Mouse (Mus musculus) midbrain, embryonic 14.5 days (tissue): Measurements from ENCODE around the gene Dnajc5g. TPM values are rescaled to one million over a fixed set of nuclear protein-coding genes. Genes with fewer than 3 reads are reported as not detected.

Source experiments
- ATAC-seq: fragments of 200-750 bp; cut with Nextera tagmentation; 2 replicates; pipeline ENCODE4 v1.8.0; 2017; ENCODE audit warnings: moderate number of reproducible peaks, moderate library complexity; ENCODE audit not compliant: low FRiP score, low TSS enrichment
- DNase-seq: peaks from one replicate; pipeline ENCODE4 v3.0.0-alpha.2; 2015
- H3K27ac ChIP-seq: fragments of 300-500 bp; sonication (generic); replicated peaks from 2 replicates; pipeline ENCODE4 v1.5.1; 2014; ENCODE audit warnings: mild to moderate bottlenecking, low read depth, low read length, moderate library complexity
- H3K27me3 ChIP-seq: fragments of 300-500 bp; sonication (generic); 2 replicates; pipeline ENCODE4 v1.6.1; 2014; ENCODE audit warnings: low read length, control low read depth, mixed read lengths; ENCODE audit not compliant: control insufficient read depth, insufficient read depth
- H3K36me3 ChIP-seq: fragments of 300-500 bp; sonication (generic); 2 replicates; pipeline ENCODE4 v1.6.1; 2014; ENCODE audit warnings: low read length, control low read depth; ENCODE audit not compliant: control insufficient read depth, insufficient read depth
- H3K4me1 ChIP-seq: fragments of 300-500 bp; sonication (generic); 2 replicates; pipeline ENCODE4 v1.6.1; 2014; ENCODE audit warnings: mild to moderate bottlenecking, antibody characterized with exemption, low read length, control low read depth; ENCODE audit not compliant: control insufficient read depth, insufficient read depth
- H3K4me2 ChIP-seq: fragments of 300-500 bp; sonication (generic); 2 replicates; pipeline ENCODE4 v1.6.1; 2014; ENCODE audit warnings: mild to moderate bottlenecking, low read length, moderate library complexity
- H3K4me3 ChIP-seq: fragments of 300-500 bp; sonication (generic); replicated peaks from 2 replicates; pipeline ENCODE4 v1.5.1; 2014; ENCODE audit warnings: low read depth, low read length
- H3K9ac ChIP-seq: fragments of 300-500 bp; sonication (generic); replicated peaks from 2 replicates; pipeline ENCODE4 v1.6.1; 2014; ENCODE audit warnings: mild to moderate bottlenecking, low read length, moderate library complexity
- H3K9me3 ChIP-seq: fragments of 300-500 bp; sonication (generic); 2 replicates; pipeline ENCODE4 v1.6.1; 2016; ENCODE audit warnings: low read length, control low read depth, mixed read lengths; ENCODE audit not compliant: control insufficient read depth
- WGBS: fragments of 180-500 bp; shearing (Covaris S2); extraction: QIAGEN DNeasy Blood & Tissue Kit; methylation state at CpG from one replicate; pipeline ENCODE4 v1.1.7; 2014; 5-methylcytosine and 5-hydroxymethylcytosine counted together
- polyA plus RNA-seq: library from polyadenylated mRNA; unstranded; fragments of >200 nt; fragmentation: Nextera tagmentation; extraction: Ambion mirVana; gene quantifications from 2 replicates; pipeline ENCODE4 v1.2.1, GENCODE M21; 2014

Gene Dnajc5g
- not detected in 2 replicates for polyA plus RNA-seq

DNA sequence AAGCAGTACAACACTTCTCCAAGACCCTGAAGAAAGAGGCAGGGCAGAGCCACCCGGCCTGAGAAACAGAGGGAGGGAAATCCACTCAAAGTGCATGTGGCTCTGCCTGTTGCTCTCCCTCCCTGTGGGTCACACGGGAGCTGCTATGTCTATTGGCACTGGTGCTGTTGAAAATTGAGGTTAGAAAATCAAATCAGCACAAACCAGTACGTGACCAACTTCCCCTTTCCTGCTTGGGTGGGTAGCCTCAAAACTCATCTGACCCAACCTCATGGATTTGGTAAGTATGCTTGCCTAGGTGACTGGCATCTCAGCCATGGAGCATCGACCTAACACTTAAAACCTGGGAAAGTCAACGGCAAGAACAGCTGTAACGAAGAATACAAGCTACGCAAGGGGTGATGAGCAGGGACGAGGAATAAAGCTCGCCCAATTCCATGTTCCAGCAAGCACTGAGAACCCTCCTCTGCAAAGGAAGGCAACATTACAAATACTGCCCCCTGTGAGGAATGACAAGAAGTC is at the start of gene Dnajc5g:
TSS of gene Dnajc5g (plus strand) at position 472 of the 522 bp plus-strand sequence.
- Histone ChIP-seq H3K36me3 (no peaks in the 10 kb centered on the region), H3K4me1 (no peaks in the 10 kb centered on the region), H3K27ac (no peak within 1 kb of the TSS), H3K4me3 (no peak within 1 kb of the TSS), H3K4me2 (no peak within 1 kb of the TSS), H3K9me3 (no peaks in the 10 kb centered on the region), H3K27me3 (no peaks in the 10 kb centered on the region), H3K9ac (no peak within 1 kb of the TSS)
- 86% methylated on average over 9 of the region's 9 CpGs for WGBS
- ATAC-seq: no peak
- no peak for DNase-seq

DNA sequence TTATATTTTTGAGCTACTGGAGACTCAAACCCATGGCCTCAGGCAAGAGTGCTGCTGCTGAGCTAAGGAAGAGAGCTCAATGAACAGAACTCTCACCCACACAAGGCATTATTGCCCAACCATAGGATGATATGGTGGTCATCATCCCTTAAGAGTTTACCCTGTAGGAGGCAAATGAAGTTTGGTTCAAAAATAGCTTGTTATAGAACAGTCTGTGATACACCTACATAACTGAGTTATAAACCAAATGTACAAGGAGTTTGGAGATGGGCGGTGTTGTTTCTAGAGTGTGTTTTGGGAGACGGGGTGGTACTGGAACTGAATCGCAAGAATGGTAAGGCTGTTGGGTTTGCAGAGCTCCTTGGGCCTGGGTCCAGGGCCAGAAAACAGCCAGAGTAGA is 36.3 kb upstream of the Dnajc5g start:
- ATAC-seq: no peak
- no peak overlapping the region for H3K9ac ChIP-seq
- H3K4me1 ChIP-seq: no peaks in the 10 kb centered on the region
- peaks cover 91% of the 10 kb centered on the region for H3K36me3 ChIP-seq
- H3K4me3 ChIP-seq: no peak overlapping the region
- 98% methylated on average over 3 of the region's 3 CpGs for WGBS
- DNase-seq: no peak
- H3K4me2 ChIP-seq: no peak overlapping the region
- H3K9me3 ChIP-seq: no peaks in the 10 kb centered on the region
- H3K27ac ChIP-seq: no peak overlapping the region
- no peaks in the 10 kb centered on the region for H3K27me3 ChIP-seq

DNA sequence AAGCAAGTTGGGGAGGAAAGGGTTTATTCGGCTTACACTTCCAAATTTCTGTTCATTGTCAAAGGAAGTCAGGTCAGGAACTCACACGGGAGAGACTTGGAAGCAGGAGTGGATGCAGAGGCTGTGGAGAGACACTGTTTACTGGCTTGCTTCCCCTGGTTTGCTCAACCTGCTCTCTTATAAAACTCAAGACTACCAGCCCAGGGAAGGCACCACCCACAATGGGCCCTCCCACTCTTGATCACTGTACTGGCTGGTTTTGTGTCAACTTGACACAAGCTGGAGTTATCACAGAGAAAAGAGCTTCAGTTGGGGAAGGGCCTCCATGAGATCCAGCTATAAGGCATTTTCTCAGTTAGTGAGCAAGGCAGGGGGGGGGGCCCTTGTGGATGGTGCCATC is 35.0 kb upstream of the Dnajc5g start:
- H3K36me3 ChIP-seq: peaks cover 97% of the 10 kb centered on the region
- no peaks in the 10 kb centered on the region for H3K4me1 ChIP-seq
- H3K4me3 ChIP-seq: no peak overlapping the region
- H3K27me3 ChIP-seq: no peaks in the 10 kb centered on the region
- H3K4me2 ChIP-seq: no peak overlapping the region
- H3K27ac ChIP-seq: no peak overlapping the region
- no peak for ATAC-seq
- DNase-seq: no peak
- no peak overlapping the region for H3K9ac ChIP-seq
- WGBS: 96% methylated on average over 2 of the region's 2 CpGs
- no peaks in the 10 kb centered on the region for H3K9me3 ChIP-seq

DNA sequence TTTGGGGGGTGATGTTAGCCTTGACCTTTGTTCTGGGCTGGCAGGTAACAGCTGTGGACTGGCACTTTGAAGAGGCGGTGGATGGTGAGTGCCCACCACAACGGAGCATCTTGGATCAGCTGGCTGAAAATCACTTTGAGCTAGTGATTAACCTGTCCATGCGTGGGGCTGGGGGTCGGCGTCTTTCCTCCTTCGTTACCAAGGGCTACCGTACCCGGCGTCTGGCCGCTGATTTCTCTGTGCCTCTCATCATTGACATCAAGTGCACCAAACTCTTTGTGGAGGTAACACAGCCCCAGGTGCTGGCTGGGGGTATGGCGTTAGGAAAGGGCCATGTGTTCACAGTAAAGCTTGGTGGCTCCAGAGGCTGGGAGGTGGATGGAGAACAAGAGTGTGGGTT is 34.3 kb upstream of the Dnajc5g start:
- ATAC-seq (no peak), DNase-seq (no peak)
- no peak overlapping the region for H3K4me3 ChIP-seq
- no peak overlapping the region for H3K27ac ChIP-seq
- H3K36me3 ChIP-seq: peaks cover 96% of the 10 kb centered on the region
- H3K4me1 ChIP-seq: no peaks in the 10 kb centered on the region
- H3K4me2 ChIP-seq: no peak overlapping the region
- no peaks in the 10 kb centered on the region for H3K27me3 ChIP-seq
- WGBS: 96% methylated on average over 11 of the region's 11 CpGs
- H3K9ac ChIP-seq: no peak overlapping the region
- H3K9me3 ChIP-seq: no peaks in the 10 kb centered on the region

DNA sequence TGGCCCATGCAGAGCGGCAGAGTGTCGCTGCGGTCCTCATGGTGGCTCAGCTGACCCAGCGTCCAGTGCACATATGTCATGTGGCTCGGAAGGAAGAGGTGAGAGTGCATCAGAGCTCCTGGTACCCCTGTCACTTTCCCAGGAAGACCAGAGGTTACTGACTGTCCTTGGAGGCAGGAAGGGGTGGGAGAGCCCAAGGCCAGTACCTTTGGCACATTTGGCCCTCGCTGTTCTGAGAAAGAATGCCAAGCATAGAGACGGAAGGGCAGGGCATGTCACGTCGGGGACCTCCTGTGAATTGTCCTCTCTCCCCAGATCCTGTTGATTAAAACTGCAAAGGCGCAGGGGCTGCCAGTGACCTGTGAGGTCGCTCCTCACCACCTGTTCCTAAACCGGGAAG is 32.9 kb upstream of the Dnajc5g start:
- no peak overlapping the region for H3K4me3 ChIP-seq
- no peak overlapping the region for H3K4me2 ChIP-seq
- ATAC-seq (no peak), DNase-seq (no peak)
- H3K27me3 ChIP-seq: no peaks in the 10 kb centered on the region
- 96% methylated on average over 12 of the region's 12 CpGs for WGBS
- H3K9me3 ChIP-seq: no peaks in the 10 kb centered on the region
- no peak overlapping the region for H3K27ac ChIP-seq
- H3K9ac ChIP-seq: no peak overlapping the region
- no peaks in the 10 kb centered on the region for H3K4me1 ChIP-seq
- peaks cover 96% of the 10 kb centered on the region for H3K36me3 ChIP-seq

DNA sequence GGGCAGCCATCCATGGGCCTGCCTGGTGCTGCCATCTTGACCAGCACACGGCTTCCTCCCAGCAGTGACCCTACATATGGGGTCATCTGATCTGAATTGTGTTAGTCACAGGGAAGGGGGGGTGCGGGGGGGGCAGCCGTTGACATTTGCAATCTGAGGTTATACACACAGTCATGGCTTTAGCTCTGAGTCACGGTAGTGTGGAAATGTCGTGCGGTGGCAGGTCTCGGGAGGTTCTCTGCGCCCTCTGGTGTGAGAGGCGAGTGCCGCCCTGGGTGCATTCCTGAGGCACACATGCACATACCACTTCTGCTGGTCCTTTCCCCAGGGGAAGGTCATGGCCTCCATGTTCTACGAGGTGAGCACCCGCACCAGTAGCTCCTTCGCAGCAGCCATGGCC is 29.7 kb upstream of the Dnajc5g start:
- H3K4me2 ChIP-seq: no peak overlapping the region
- no peak overlapping the region for H3K27ac ChIP-seq
- no peak overlapping the region for H3K9ac ChIP-seq
- H3K36me3 ChIP-seq: peaks cover 75% of the 10 kb centered on the region
- H3K4me1 ChIP-seq: no peaks in the 10 kb centered on the region
- H3K27me3 ChIP-seq: no peaks in the 10 kb centered on the region
- H3K9me3 ChIP-seq: no peaks in the 10 kb centered on the region
- WGBS: 91% methylated on average over 13 of the region's 13 CpGs
- no peak overlapping the region for H3K4me3 ChIP-seq
- ATAC-seq (no peak), DNase-seq (no peak)

DNA sequence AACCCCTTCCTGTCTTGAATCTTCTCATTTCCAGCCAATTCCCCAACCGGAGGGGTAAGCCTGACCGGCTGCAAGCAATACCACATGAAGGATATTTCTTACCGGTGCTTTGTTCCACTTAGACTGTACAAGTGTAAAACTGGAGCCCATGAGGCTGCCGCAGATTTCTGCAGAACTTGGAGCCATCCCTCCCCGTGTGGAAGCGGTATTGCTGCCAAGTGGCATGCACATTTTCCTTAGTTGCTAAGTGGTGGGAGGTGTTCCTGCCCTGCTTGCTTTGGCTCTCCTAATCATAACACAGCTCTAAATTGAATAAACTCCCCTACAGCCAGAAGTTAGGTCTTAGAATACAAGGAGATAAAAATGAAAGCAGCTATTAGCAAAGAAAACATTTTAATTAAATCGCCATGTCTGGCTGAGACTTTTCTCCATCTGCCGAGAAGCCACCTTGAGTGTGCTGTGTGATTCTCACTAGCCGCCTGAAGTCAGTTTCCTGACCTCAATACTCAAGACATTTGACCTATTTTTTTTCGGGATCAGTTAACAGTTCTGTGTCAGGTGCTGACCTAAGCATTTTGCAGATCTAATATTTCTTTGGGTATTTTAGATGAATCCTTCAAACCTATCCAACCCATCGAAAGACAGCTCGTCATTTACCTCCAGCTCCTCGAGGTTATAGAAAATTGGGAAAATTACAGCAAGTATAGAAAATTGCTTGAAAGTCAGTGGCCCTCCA is 25.9 kb upstream of the Dnajc5g start:
- Histone ChIP-seq H3K4me3 (no peak overlapping the region), H3K9ac (no peak overlapping the region), H3K4me1 (peaks cover 7% of the 10 kb centered on the region), H3K36me3 (peaks cover 39% of the 10 kb centered on the region), H3K9me3 (no peaks in the 10 kb centered on the region), H3K27me3 (no peaks in the 10 kb centered on the region), H3K4me2 (no peak overlapping the region), H3K27ac (no peak overlapping the region)
- WGBS: 89% methylated on average over 13 of the region's 13 CpGs
- no peak for ATAC-seq
- DNase-seq: no peak

DNA sequence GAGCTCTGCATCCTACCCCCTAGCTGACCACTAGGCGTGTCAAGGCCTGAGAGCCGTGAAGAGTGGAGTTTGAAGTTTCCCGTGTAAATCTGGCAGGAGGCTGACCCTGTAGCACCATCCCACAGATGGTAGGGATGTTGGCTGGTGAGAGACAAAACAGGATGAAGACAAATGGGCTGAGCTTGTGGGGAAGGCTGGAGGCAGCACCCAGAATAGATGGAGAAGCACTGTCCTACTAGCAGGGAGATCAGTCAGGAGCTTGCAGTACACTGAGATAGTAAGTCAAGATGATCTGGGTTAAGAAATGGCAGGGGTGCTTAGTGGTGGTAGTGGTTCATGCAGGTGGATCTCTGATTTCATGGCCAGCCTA is 25.3 kb upstream of the Dnajc5g start:
- DNase-seq (no peak), ATAC-seq (no peak)
- H3K9ac ChIP-seq: no peak overlapping the region
- 82% methylated on average over 3 of the region's 3 CpGs for whole genome bisulfite sequencing
- H3K27ac ChIP-seq: no peak overlapping the region
- no peak overlapping the region for H3K4me2 ChIP-seq
- H3K4me1 ChIP-seq: peaks cover 7% of the 10 kb centered on the region
- peaks cover 33% of the 10 kb centered on the region for H3K36me3 ChIP-seq
- no peaks in the 10 kb centered on the region for H3K9me3 ChIP-seq
- H3K27me3 ChIP-seq: no peaks in the 10 kb centered on the region
- H3K4me3 ChIP-seq: no peak overlapping the region

DNA sequence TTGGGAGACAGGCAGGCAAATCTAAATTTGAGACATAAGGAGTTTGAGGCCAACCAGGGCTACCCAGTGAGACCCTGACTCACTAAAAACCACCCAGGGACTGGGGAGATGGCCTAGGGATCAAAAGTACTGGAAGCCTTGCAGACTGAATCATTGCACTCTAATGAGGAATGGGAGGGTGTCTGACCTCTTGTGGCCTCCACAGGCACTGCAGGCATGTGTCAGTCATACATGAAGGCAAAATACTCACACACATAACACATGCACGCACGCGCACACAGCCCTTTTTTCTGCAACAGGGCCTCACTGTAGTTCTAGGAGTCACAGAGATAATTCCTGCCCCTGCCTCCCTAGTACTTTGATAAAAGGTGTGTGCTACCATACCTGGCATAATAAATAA is 24.7 kb upstream of the Dnajc5g start:
- H3K27ac ChIP-seq: no peak overlapping the region
- H3K36me3 ChIP-seq: peaks cover 27% of the 10 kb centered on the region
- DNase-seq (peak; percentile 69), ATAC-seq (no peak)
- H3K27me3 ChIP-seq: no peaks in the 10 kb centered on the region
- no peak overlapping the region for H3K9ac ChIP-seq
- H3K4me3 ChIP-seq: no peak overlapping the region
- no peaks in the 10 kb centered on the region for H3K9me3 ChIP-seq
- no peak overlapping the region for H3K4me2 ChIP-seq
- 69% methylated on average over 3 of the region's 3 CpGs for WGBS
- H3K4me1 ChIP-seq: peaks cover 7% of the 10 kb centered on the region
